Comparison of ENCODE assay signal across 19 mouse cellular contexts in the genomic region with DNA sequence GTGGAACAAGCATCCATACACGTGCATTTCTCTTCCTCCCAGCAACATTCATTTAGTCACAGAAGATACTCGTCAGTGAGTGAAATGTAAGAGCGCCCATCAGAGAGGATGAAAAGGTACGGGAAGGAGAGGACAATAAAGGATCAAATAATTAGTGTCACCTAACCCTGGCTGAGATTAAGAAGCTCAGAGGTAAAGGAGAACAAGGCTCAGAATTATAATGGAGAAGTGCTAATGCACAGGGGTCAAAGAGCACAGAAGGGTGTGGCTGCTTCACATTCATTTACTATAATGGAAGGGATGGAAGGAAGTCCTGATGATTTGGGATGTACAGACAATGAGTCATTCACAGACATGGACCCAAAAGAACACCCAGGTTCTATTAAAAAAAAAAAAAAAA. TPM values are rescaled to one million over a fixed set of nuclear protein-coding genes. Genes with fewer than 3 reads are reported as not detected.
"Had no signal": no experiment of that assay in that cellular context is flagged by ENCODE, and none has a peak within 500 bp of the region (broad histone marks: within the 10 kb centered on the region; RNA-seq: fewer than 3 reads in every experiment).

No protein-coding gene starts in this region.

- H3K27ac ChIP-seq: liver, embryonic 15.5 days; lung, embryonic 15.5 days; macrophage; midbrain, embryonic 12.5 days; neural tube, embryonic 12.5 days; stomach, embryonic 15.5 days; stomach, postnatal 0 days had no signal

- DNase-seq: liver, postnatal 0 days; lung, adult 2 months; lung, postnatal 14 days; lung, postnatal 36 days; midbrain, embryonic 14.5 days; right cerebral cortex, postnatal 25 days; right cerebral cortex, postnatal 4 days; thymus, adult 2 months; thymus, postnatal 25 days; thymus, postnatal 4 days had no signal

- H3K27me3 ChIP-seq: lung, embryonic 15.5 days; midbrain, embryonic 12.5 days; neural tube, embryonic 12.5 days had no signal

- H3K4me1 ChIP-seq: liver, embryonic 15.5 days; lung, embryonic 15.5 days; megakaryocyte, embryonic 14.5 days; stomach, embryonic 15.5 days had no signal

- H3K4me3 ChIP-seq: liver, embryonic 15.5 days; lung, embryonic 15.5 days; megakaryocyte, embryonic 14.5 days; midbrain, embryonic 12.5 days; neural tube, embryonic 12.5 days; stomach, embryonic 15.5 days had no signal

- H3K9me3 ChIP-seq: liver, embryonic 15.5 days; lung, embryonic 15.5 days; megakaryocyte, embryonic 14.5 days; midbrain, embryonic 12.5 days; neural tube, embryonic 12.5 days; stomach, embryonic 15.5 days had no signal

- H3K36me3 ChIP-seq: liver, embryonic 15.5 days; lung, embryonic 15.5 days; stomach, embryonic 15.5 days had no signal

RNA-seq across cellular contexts. Expression of a gene that starts 36.6 kb away (rescaled TPM):
- polyA plus RNA-seq: macrophage; spleen, adult 2 months had no signal
